Mouse (Mus musculus): ENCODE results near the gene Axin1. TPM values are rescaled to one million over a fixed set of nuclear protein-coding genes. Genes with fewer than 3 reads are reported as not detected.

Axin1 gene
- polyA plus RNA-seq (2012; rRNA removed; ENCODE audit: low replicate concordance) = 16.8 and 17.2 TPM in 2 replicates

GRCm38 (mm10) chr17:26138239-26138836 is at the start of gene Axin1:
Axin1 (plus strand) TSS chr17:26138688.

GRCm38 (mm10) chr17:26089905-26090632 is 48.4 kb upstream of the Axin1 start, which contains the start of gene Decr2:
Decr2 (minus strand) TSS chr17:26090337.

GRCm38 (mm10) chr17:26095121-26095740 is 43.3 kb upstream of the Axin1 start, which contains the start of gene Nme4:
Nme4 (minus strand) TSS chr17:26095602.

GRCm38 (mm10) chr17:26113181-26113948 is 25.1 kb upstream of the Axin1 start, which contains the start of gene Tmem8:
Tmem8 (plus strand) TSS chr17:26113299.

GRCm38 (mm10) chr17:26123267-26123684 is 15.2 kb upstream of the Axin1 start, which contains the start of gene Mrpl28:
Mrpl28 (plus strand) TSS chr17:26123500.

GRCm38 (mm10) chr17:26198892-26199291 is 60.4 kb downstream of the Axin1 start, which contains the start of gene Pdia2:
Pdia2 (minus strand) TSS chr17:26199087.

GRCm38 (mm10) chr17:26202737-26203136 is 64.2 kb downstream of the Axin1 start, which contains the start of gene Rgs11:
Rgs11 (plus strand) TSS chr17:26202951.

GRCm38 (mm10) chr17:26207686-26208085 is 69.2 kb downstream of the Axin1 start, which contains the start of gene Arhgdig:
Arhgdig (minus strand) TSS chr17:26207786.

GRCm38 (mm10) chr17:26244101-26244841 is 105.8 kb downstream of the Axin1 start, which contains the start of gene Fam234a:
Fam234a (minus strand) TSS chr17:26244242.

Other genes with a start within 250 kb of the Axin1 start
- gene Rab40c, start 219.0 kb upstream of the Axin1 start, polyA plus RNA-seq (2012; rRNA removed; ENCODE audit: low replicate concordance) = 36.1 and 46.6 TPM in 2 replicates
- gene Pigq, start 193.8 kb upstream of the Axin1 start, polyA plus RNA-seq (2012; rRNA removed; ENCODE audit: low replicate concordance) = 132 and 209 TPM in 2 replicates
- gene Nhlrc4, start 193.7 kb upstream of the Axin1 start, polyA plus RNA-seq (2012; rRNA removed; ENCODE audit: low replicate concordance) = not detected in 2 replicates
- gene A930017K11Rik, start 186.1 kb upstream of the Axin1 start, polyA plus RNA-seq (2012; rRNA removed; ENCODE audit: low replicate concordance) = 0.05 TPM in 1 of 2 replicates, not detected in the other
- 36.5 and 53.9 TPM in 2 replicates for gene Capn15, start 152.9 kb upstream of the Axin1 start, polyA plus RNA-seq (2012; rRNA removed; ENCODE audit: low replicate concordance)
- 27.5 and 39.5 TPM in 2 replicates for gene Rab11fip3, start 69.1 kb upstream of the Axin1 start, polyA plus RNA-seq (2012; rRNA removed; ENCODE audit: low replicate concordance)
- 15.7 and 24.9 TPM in 2 replicates for gene Decr2, start 48.4 kb upstream of the Axin1 start, polyA plus RNA-seq (2012; rRNA removed; ENCODE audit: low replicate concordance)
- 19.1 and 19.2 TPM in 2 replicates for gene Nme4, start 43.1 kb upstream of the Axin1 start, polyA plus RNA-seq (2012; rRNA removed; ENCODE audit: low replicate concordance)
- 45.9 and 49.6 TPM in 2 replicates for gene Tmem8, start 25.4 kb upstream of the Axin1 start, polyA plus RNA-seq (2012; rRNA removed; ENCODE audit: low replicate concordance)
- 61.5 and 62.7 TPM in 2 replicates for gene Mrpl28, start 15.2 kb upstream of the Axin1 start, polyA plus RNA-seq (2012; rRNA removed; ENCODE audit: low replicate concordance)
- gene Pdia2, start 60.4 kb downstream of the Axin1 start, polyA plus RNA-seq (2012; rRNA removed; ENCODE audit: low replicate concordance) = 0.37 TPM in 1 of 2 replicates, not detected in the other
- 16.1 and 22.3 TPM in 2 replicates for gene Rgs11, start 64.3 kb downstream of the Axin1 start, polyA plus RNA-seq (2012; rRNA removed; ENCODE audit: low replicate concordance)
- gene Arhgdig, start 69.1 kb downstream of the Axin1 start, polyA plus RNA-seq (2012; rRNA removed; ENCODE audit: low replicate concordance) = 0.41 and 1.6 TPM in 2 replicates
- 72.7 and 103 TPM in 2 replicates for gene Fam234a, start 105.6 kb downstream of the Axin1 start, polyA plus RNA-seq (2012; rRNA removed; ENCODE audit: low replicate concordance)
- gene Luc7l, start 114.2 kb downstream of the Axin1 start, polyA plus RNA-seq (2012; rRNA removed; ENCODE audit: low replicate concordance) = 17.6 and 23.1 TPM in 2 replicates

Measured in mammary gland, adult 2 months (tissue).